Mouse (Mus musculus): ENCODE data around the gene Zfp977.
"Not testable (repeated sequence)": the region's sequence is repeated elsewhere in the genome, so short reads cannot be mapped to it uniquely, and the experiment has no call there.

Gene Zfp977

DNA sequence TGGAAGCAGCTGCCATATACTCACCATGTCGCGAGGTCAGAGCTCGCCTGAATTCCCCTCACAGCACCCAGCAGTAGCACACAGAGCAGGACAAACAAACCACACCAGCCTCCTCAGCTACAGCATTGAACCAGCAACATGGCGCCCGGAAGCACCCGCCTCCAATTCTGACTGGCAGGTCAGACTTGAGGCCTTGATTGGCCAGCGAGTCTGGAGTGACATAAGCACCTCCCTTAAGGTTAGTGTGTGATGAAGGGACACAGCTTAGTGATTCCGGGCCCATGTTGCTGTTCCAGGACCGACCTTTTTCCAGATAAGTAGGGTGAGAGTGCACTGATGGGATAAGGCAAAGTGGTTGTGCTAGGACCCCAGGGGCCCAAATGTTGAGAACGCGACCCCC lies at the start of gene Zfp977:
Gene Zfp977, minus strand, starts transcription at position 135 of the 400 bp plus-strand sequence.
- DNase-seq, result not testable (repeated sequence)

DNA sequence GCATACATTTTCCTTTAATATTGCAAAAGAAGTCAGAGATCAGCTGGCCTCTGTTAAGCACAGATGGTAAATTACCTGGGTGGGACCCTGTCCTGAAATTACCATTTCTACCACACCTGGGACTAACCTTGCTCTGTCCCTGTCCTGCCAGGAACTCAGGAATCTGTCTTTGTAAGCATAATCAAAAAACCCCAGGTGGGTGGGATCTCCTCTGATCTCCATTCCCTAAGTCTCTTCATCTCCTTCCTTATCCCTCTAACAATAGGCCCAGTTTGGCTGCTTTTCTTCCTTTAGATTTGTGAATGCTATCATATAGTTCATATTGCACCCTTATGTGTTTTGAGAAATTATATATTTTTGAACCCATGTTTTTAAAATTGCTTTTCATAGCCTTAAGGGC lies 38.7 kb upstream of the Zfp977 start:
- not testable (repeated sequence) for DNase-seq

DNA sequence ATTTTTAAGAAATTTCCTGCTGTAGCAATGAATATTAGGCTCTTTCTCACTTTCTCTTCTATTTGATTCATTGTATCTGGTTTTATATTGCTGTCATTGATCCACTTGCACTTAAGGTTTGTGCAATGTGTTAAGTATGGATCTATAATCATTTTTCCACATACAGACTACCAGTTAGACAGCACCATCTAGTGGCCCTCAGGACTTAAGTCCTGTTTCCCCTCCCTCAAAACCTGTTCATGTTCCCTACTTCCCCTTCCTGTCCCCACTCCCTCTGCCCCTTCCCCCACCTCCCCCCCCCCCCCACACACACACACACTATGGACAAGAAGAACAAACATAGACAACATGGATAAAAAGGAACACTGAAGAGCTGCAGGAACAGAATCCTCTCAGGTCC lies 3.3 kb upstream of the Zfp977 start:
- DNase-seq, result not testable (repeated sequence)

DNA sequence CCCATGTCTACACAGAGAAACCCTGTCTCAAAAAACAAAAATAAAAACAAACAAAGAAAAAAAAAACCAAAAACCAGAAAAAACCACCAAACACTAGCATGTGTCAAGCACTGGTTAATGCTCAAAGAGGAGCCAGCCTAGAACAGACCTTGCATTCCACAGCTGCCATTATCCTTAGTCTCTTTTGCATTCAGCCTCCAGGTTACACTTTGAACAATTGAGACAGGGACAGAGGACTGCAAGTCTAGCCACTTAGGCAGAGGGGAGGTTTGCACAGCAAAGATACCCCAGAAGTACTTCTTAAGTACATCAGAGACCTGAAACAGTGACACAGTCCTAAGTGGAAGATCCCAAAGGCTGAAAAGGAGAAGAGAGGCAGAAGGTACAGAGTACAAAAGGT lies 1.0 kb downstream of the Zfp977 start:
- not testable (repeated sequence) for DNase-seq

DNA sequence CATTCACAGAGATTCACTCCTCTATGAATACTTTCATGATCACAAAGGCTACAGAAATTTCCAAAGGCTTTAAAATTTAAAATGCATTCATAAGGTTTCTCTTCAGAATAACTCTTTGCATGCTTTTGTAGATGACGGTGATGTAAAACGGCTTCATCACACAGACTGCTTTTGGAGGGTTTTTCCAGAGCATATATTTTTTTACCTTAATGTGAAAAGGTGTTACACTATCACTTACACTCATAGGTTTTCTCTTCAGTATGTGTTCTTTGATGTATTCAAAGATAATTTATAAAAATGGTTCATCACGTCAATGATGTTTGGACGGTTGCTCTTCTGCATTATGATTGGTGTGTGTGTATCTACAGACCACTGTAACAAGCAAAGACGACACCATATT lies 13.9 kb downstream of the Zfp977 start, which contains the start of gene Gm21028:
Gene Gm21028, minus strand, starts transcription at position 101 of the 400 bp plus-strand sequence.
- DNase-seq, result no peak

DNA sequence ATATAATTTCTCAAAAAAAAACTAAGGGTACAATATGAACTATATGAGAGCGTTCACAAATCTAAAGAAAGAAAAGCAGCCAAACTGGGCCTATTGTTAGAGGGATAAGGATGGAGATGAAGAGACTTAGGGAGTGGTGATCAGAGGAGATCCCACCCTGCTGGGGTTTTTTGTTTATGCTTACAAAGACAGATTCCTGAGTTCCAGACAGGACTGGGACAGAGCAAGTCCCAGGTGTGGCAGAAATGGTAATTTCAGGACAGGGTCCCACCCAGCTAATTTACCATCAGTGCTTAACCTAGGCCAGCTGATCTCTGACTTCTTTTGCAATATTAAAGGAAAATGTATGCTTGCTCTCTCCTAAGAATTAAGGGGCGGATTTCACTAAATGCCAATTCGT lies 40.6 kb downstream of the Zfp977 start:
- DNase-seq, result no peak
